Mouse (Mus musculus): ENCODE measurements at regions not wholly inside any gene's neighbourhood (a gene's known extent, or its start where the extent isn't known, plus 50 kb on each side); places are given as distances from the start of the nearest gene placed in this dataset.

DNA sequence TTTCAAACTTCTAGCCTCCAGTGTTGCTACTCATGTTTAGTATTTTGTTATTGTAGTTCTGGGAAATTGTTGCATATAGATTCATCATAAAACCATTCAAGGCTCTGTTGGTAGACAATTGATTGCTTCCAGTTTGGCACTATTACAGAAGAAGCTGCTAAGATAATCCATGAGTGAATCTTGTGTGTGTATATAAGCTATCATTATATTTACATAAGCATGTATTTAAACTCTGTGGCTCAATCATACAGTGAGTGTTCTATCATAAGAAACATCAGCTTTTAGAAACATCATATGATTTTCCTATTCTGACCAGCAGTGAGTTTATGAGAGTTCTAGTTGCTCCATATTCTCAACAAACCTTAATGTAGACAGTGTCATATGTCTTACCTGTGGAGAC is 397.7 kb upstream of the Tbl1xr1 start:
- no peak for TF ChIP-seq POLR2A (IDR thresholded peaks at IDR 0.05; ENCODE audit: borderline replicate concordance, insufficient read depth, low read length)
- TF ChIP-seq CTCF (IDR thresholded peaks at IDR 0.05; ENCODE audit: borderline replicate concordance, insufficient read depth, low read depth, low read length) = no peak
